Mouse (Mus musculus) spleen, postnatal 36 days (tissue): Measurements from ENCODE around the gene Scfd2.

Experiments
- DNase-seq, 2 experiments: peaks; one replicate each; pipeline ENCODE4 v3.0.0; 2022; ENCODE audit warnings: low spot score in 2 of 2, mixed read lengths in 1 of 2

Scfd2 gene

DNA sequence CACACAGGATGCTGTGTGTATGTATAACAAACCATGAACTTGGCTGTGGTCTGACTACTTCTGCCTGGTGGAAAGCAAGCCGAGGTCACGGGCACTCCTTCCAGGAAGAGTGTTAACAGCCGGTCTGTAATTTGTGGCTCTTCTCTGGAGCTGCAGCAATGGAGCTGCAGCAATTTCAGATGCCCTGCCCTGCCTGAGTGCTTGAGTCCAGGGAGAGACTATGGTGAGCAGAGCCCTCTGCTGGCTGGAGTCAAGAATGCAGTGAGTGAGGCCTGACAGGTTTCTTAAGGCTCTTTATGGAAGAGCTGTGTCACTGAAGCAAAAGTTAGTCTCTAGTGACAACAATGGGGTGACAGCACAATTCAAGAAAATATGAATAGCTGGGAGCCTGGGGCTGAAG is 253.8 kb downstream of the Scfd2 start:
- DNase-seq = peak; percentile 46 to 51

DNA sequence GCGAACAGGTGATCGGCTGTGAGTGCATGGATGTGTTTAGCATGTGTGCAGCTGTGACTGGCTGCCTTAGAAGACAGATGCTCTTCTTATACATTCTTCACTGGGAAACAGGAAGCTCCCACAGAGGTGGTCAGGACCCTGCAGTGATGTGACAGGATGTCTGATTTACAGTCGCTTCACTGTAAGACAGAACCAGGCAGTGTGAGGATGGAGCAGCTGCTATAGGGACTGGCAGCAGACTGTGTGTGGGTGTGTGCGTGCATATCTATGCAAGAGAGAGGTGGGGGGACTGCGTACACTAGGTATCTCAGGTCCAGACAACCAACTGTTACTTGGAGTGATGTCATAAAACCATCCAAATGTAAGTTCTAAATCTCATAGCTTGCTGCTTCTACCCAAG is 254.3 kb downstream of the Scfd2 start:
- DNase-seq = no peak

DNA sequence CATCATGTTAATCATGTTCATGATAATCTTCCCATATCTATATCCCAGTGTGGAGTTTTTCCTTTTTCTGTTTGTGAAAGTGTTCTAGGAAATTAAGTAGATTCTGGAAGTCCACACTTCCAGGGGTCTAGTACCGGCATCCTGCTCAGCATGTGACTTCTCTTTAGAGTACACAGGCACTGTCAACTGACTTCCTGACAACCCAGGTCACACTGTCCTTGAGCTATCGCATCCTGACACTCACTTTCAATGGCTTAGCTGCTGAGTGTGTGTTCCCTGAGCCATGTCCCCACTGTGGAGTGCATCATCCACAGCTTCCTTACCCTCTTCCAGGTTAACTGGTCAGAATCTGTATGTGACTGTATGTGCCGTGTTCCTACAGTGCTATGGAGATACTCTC is 258.2 kb downstream of the Scfd2 start:
- DNase-seq = no peak

DNA sequence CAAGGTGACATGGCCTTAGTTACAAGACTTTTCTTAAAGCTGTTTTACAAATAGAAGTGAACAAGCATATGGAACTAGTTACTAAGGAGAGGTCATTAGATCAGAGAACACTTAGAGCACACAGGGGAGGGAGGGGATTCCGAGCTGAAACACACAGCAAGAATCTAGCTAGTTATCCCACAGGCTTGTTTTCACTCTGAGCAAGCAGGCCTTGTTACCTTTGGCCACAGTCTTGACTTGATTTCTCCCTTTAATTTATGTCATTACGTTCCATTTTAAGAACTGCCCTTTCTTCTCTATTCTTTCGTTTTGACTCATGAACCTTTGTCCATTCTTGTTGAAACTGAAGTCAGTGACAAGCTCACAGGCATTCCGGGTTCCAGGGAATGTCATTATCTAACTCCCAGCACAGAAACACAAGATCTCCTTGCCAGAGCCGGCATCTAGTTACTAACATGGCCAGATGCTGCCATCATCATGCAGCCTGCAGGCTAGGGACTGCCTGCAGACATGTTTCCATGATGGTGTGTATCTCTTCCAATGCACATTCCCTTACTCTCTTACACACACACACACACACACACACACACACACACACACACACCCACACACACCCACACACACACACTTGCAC is 263.7 kb downstream of the Scfd2 start:
- no peak for DNase-seq

DNA sequence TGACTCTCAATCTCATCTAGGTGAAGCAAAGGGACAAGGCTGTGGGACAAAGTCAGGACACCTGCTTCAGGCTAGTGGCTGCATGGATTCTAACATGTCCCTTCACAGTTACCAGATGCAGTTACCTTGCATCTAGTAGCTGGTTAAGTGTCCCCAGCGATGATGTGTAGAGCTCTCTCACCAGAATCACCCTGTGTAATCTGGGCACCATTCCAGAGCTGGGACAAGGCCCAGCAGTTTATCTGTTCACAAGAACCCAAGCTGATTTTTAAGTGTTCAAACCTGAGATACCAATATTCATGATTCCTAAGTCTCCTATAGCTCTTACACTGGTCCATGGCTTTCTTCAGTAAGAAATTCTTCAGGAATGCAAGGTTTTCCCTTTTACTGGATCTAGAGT is 264.4 kb downstream of the Scfd2 start:
- DNase-seq = no peak

DNA sequence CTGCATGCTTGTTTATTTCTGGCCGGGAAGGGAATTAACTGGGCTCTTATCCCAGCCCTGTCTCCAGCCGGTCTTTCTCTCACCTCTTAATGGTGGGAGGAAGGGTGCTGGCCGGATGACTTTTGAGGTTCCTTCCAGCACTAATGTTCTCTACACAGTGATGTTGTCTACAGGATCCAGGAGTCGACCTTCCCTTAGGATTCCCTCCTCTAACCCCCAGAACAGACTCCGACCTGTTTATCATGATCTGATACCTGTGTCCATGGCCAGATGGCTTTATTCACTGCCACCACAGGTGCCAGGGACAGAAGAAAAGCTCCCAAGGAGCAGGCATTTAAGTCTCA is 265.1 kb downstream of the Scfd2 start:
- DNase-seq = no peak

DNA sequence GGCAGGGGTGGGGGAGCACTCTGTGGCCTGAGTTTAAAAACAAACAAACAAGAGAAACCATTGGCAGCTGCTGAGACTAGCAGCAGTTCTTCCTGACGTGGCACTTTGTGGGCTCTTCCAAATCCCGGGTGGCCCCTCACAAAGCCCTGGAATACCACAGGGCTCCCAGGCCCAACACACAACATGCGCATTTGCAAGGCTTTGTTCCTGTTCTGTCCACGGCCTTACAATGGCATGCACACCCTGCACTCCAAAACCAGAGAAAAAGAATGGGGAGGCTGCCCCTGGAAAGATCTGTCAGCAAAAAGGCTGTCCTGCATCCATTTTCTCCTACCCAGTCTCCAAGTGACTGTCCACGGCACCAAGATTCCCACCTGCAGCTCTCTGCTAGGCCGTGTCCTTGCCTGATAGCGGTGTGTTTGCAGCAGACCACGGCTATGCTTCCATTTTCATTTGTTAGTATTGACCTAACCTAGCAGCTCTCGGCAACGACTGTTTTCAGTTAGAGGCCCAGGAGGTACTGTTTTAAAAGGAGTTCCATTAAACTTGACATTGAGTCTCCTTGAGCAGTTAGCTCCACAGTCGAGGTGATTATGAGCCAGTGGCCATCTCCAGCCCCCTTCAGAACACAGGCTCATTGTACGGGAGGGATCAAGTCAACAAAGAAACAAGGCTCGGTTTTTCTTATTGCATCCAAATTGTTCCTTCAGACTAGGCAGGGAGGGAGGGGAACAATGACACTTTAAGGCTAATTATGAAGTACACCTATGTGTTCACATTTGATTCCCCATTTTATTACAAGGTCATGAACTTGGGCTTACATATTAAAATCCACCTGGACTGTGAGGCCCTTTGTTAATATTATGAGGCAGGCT is 265.7 kb downstream of the Scfd2 start:
- DNase-seq = no peak

DNA sequence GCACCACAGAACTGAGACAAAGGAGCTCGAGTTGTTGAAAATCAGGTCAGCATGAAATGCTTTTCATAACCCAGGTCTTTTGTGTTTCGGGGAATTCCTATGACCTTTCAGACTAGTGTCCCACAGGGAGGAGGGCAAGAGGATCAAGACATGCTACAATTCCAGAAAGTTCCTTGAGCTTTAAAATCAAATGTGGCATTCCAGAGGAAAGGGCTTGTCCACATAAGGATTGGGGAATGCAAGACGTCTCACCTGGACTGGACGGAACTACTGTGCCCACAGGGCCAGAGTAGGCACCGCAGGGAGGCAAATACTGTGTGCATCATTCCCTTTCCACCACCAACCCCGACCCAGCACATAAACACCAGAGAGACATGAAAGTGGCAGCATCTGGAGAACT is 266.4 kb downstream of the Scfd2 start:
- DNase-seq = no peak

DNA sequence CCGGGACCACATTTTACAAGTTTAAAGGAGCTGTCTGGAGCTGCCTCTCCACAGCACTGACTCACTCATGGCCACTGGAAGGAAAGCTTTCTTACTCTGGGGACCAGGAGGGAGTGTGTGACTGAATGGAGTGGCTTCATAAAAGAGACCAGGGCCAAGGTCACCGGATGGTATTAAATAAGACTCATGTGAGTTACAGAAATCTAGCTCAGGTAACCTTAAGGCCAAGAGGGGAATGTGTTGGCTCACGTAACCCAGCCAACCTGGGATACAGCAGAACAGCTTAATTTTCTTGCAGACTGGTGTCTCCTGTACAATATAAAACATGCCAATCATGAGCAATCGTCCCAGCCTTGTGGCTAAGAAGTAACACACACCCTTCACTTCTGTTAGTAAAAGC is 267.0 kb downstream of the Scfd2 start:
- DNase-seq = no peak

DNA sequence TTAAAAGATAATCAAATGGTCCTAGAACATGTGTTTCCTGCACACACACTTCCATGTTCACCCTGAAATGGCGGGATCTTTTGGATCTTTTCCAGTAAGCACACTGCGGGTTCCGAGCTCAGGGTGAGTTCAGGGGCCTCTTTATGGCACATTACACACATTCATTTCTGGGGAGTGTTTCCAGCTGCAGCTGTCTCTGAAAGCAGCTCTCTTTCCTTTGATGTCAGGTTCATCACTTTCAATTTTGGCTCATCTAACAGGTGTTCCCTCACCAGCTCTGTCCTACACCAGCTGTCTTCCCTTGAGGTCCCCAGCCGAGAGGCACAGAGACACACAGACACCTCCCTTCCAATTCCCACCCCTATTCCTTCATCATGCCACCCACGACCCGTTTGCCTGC is 270.5 kb downstream of the Scfd2 start:
- DNase-seq = no peak

DNA sequence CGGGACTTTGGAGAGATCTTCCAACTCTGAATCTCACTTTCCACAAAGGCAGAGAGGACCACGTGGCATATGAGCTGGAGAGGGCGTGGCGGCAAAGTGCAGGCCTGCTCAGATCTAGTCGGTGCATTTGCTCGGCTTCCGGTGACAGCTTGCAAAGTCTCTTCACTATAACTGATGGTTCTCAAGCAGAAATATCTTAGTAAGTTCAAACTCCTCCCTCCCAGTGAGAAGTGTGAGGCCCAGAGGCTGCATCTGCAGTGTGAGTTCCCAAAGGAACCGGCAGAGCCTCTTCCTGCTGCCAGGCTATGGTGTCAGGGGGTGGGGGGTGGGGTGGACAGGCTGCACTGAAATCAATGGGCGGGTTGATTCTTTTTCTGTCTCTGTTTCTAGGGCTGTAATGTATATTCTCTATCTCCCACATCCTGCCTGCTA is 271.2 kb downstream of the Scfd2 start:
- DNase-seq = peak; percentile 10 to 18

DNA sequence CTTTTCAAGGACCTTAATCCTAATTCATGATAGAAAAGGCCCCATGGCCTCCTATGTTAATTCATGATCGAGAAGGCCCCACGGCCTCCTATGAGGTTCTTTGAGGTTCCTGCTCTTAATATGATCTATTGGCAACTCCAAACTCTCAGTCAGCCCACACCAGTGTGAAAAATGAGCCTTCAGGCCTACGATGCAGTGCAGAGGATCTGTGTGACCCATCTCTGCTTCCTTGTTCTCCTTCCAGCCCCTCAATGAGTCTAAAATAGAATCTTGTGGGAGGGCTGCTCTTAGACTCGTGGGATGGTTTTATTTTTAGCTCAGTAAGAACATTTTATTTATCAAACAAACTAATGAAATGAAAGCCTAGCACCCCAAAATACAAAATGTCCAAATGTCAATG is 274.9 kb downstream of the Scfd2 start:
- no peak for DNase-seq

DNA sequence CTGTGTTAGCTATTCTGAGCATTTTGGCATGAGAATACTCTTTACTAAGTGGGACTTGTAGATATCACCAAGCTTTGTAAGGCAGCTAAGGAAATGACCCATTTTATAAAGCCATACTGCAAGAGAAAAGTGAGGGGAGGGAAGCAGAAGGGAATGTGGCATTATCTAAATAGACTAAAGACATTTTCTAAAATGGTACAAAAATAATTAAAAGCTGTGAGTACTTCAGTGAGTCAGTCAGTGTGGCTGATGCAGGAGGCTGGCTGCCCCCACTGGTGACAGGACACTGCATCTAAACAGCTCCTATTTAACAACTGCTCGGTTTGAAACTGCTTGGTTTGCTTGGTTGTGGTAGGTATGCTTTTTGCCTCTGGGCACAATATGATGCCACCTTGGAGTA is 276.6 kb downstream of the Scfd2 start:
- DNase-seq = no peak

DNA sequence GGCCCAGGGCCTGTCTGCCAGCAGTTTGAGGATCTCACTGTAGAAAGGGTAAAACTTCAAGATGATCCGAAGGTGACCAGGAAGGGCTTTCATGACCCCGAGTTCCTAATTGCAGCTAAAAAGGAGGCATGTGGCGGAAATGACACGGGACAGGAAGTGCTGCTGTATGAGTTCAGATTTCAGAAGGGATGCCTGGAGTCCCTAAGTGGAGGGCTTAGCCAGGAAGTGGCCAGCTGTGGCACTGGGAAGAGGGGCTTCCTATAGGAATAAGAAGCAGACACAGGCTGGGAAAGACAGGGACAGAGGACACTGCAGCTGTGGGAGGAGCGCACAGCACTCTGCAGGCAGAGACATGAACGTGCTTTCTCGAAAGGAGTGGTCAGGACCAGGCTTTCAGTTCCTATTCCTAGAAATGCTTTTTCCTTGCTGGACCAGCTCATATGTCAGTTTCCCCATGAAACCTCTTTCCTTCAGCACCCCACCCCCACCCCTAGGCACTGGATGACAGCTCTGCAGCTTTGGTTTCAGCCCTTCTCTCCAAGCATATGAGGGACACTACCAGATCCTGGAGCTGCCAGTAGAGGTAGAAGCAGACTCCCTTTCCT is 277.7 kb downstream of the Scfd2 start:
- no peak for DNase-seq

DNA sequence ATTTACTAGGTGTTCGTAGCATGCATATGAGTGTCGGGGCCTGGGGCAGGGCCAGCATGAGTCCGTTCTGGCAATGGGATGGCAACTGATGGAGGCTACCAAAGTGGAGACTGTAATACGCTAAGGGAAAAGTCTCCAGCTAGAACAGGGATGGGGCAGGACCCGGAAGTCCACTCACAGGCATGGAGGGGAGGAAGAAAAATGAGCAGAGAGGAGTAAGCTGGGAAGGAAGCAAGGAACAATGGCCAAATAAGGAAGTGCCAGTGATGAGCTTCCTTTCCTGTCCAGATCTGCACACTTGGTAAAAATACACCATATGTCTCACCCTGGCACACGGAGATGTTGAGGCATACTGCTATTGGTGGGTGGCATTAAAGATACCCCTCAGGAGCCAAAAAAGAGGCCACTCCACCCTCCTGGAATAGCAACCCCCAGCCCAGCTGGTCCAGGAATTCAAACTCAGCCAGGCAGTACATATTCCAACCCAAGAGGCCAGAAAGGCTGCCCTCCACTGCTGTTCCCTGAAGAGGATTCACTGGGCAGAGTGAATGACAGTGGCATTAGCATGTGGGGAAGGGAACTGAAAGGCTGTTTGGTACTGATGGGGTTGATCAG is 278.8 kb downstream of the Scfd2 start:
- no peak for DNase-seq

DNA sequence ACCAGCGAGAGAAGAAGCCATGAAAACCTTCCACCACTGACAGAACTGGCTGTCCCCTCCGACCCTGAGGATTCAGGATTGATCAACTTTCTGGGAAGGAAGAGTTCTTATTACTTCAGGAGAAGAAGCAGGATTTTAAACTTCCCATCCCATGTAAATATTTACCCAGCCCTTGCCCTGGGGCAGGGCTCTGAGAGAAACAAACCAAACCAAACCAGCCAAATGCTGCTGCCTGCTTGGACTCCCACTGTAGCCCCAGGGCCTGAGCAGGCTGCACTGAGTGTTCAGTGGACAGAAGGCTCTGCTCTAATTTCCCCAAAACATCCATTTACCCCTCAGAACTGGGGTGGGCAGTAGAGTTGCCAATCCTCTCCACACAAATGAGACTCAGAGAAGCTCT is 280.6 kb downstream of the Scfd2 start:
- no peak for DNase-seq

DNA sequence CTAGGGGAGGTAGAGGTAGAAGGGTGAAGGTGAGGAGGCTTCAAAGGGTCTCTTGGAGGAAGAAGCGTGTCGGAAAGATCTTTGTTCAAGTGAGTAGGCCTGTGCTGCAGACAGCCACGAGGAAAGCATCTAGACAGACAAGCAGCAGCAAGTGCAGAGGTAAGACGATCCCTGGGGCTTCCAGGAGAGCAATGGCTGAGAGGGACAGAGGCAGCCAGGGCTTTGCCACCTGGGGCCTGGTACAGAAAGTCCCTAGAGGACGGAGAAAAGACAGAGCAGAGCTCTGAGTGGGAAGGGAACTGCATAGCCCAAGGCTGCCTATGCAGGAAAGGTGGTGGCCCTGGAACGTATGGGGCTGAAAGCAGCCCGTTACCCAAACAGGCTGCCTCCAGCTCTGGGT is 281.3 kb downstream of the Scfd2 start:
- DNase-seq = no peak

DNA sequence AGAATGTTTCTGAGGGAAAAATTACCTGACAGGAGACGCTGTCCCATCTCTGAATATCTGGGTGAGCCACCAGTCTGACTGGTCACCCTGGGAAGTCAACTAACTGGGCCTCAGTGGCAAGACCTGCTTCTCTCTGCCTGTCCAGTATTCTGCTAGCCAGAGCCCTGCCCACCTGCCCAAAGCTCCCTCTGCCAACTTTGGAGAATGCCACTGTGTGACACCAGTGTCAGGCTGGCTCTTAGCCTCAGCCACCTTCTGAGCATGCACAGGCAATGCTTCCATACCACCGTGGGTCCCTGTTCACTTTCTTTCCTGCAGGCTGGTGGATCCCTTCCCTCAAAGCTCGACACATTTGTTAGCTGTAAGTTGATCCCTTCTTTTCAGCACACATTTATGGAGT is 281.8 kb downstream of the Scfd2 start:
- DNase-seq = no peak

DNA sequence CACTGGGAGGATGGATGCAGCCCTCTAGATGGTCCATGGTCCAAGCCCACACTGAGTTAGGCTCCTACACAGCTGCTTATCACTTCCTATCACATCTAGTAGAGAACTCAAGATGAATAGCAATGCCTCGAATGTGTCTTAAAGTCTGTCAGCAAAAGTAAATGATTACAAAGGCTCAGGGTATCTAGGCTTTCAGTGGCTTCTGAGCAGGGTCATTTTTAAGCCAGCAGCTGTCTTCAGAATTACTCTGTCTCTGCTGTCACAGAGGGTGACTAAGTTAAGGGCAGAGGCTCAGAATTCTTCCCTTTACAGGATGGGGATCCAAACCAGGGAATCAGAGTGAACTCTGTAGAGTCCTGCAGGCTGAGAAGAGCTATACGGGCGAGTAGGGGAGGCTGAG is 284.6 kb downstream of the Scfd2 start:
- DNase-seq = no peak

DNA sequence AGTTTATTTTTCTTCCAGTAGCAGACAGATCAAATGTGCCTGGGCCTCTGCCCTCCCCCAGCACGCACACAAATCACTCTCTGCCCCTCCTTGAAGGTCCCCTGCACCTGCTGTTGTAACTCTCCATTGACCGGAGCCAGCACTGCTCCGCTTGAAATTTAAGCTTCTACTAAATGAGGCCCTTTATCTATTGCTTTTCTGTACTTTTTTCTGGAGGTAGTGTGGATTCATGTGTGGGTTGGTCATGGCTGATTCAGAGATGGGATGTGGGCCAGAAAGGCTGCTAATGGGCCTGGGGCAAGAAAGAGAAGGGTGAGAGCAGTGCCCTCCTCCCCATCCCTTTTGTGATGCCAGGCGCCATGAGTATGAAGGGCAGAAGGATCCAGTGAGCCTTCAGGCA is 285.1 kb downstream of the Scfd2 start:
- no peak for DNase-seq

DNA sequence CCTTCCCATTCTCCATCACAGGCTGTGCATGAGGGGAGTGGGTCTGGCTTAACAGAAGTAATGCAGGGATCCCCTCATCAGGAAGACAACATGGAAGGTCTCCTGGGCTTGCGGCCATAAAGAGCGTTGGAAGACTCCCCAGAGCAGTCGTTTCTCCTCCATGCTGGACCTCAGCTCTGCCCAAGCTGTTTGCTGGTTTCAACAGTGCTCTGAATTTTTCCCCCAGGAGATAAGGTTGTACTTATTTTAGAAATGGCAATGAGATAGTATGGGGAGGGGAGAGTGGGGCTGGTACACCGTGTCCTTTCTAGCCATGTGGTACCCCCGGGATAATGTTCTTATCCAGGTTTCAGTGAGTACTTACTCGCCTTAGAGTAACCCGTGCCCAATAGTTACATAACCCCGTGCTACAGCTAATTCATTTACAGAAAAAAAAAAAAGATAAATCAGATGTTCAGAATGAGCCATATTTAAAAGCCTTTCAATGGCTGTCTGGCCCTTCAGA is 285.9 kb downstream of the Scfd2 start:
- DNase-seq = no peak

DNA sequence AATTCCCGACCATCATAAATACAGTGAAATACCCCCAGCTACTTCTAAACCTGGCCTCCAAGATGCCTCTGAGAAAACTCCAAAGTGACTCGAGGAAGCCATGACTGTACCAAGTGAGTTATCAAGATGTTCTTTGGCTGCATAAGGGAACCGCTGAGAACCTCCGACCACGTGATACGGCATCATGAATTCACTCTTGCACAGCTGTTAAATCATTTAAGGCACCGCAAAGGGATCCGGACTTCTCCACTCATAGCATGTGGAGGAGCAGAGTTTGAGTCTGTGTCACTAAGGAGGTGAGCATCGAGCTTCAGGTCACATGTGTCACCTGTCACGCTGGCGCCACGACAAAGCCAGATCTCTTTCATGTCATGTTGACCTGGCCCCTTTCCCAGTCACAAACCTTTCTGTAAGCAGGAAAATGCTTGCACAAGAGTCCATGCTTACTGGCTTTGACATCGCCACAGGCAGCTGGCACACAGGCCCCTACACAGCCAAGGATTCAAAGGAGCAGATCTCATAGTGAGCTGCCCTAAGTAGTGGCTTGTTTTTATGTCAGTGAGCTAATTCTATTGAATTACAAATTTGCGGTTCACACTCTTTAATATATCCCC is 287.0 kb downstream of the Scfd2 start:
- no peak for DNase-seq
